Mouse (Mus musculus) erythroid progenitor cell, adult 5-6 weeks (primary cell): ENCODE measurements around the gene Gm20716. TPM values are rescaled to one million over a fixed set of nuclear protein-coding genes. Genes with fewer than 3 reads are reported as not detected.

Source experiments
- ATAC-seq: replicated peaks from 2 replicates; pipeline ENCODE4 v1.8.0; 2016; ENCODE audit warnings: moderate number of reproducible peaks, mild to moderate bottlenecking, moderate TSS enrichment, inconsistent platforms; ENCODE audit not compliant: poor library complexity, low FRiP score, severe bottlenecking
- total RNA-seq, 2 experiments: library from RNA; stranded (forward) in 1 of 2; stranded (reverse) in 1 of 2; fragments of 150-400 nt in 1 of 2; fragments of 186-747, 209-891 nt in 1 of 2; gene quantifications; 2 replicates each; pipeline versions ENCODE4 v1.2.3 to v1.2.4; 2015 to 2017; ENCODE audit warnings: low replicate concordance in 2 of 2

Gene Gm20716
- total RNA-seq (2015; ENCODE audit: low replicate concordance) (9.7 and 14.3 TPM in 2 replicates), total RNA-seq (2017; ENCODE audit: low replicate concordance) (23.0 and 28.4 TPM in 2 replicates)

DNA sequence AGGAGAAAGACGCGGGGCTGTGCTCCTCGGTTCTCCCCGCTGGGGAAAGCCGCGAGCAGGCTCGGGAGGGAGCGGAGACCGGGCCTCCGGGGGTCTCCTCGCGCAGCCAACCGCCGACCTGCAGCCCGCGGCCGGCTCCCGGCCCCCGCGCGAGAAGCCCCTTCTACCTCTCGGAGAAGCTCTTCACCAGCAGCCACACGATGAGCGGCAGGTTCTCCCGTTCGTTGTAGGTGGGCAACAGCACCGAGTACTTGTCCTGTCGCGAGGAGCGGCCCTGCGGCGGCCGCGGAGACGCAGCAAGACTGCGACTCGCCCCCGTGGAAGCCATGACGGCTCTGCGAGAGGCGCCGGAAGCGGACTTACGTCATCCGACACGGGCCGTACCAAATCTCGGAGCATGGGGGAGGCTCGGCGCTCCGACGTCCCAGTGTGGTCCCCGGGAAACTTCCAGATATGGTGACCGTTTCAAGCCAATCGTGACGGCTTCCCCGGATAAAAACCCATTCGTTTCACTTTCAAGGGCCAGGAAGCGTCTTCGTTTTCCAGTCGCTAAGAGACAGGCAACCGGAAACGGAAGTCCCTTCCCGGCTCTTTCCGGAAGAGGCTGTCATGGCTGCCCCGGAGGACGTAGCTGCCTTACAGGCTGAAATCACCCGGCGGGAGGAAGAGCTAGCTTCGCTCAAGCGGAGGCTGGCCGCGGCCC lies at the start of gene Gm20716, which contains the start of the genes Dpm1 and Mocs3:
Gene Gm20716 (minus strand): TSS at position 339 of the 703 bp plus-strand sequence.
Gene Dpm1 (minus strand): TSS at position 566 of the 703 bp plus-strand sequence.
Gene Mocs3 (plus strand): TSS at position 597 of the 703 bp plus-strand sequence.
- ATAC-seq, result peak; percentile 94

GRCm38 (mm10) chr2:168274374-168274935 lies 44.3 kb upstream of the Gm20716 start:
- peak; percentile 36; the same call in 1 of the 2 replicates for ATAC-seq

DNA sequence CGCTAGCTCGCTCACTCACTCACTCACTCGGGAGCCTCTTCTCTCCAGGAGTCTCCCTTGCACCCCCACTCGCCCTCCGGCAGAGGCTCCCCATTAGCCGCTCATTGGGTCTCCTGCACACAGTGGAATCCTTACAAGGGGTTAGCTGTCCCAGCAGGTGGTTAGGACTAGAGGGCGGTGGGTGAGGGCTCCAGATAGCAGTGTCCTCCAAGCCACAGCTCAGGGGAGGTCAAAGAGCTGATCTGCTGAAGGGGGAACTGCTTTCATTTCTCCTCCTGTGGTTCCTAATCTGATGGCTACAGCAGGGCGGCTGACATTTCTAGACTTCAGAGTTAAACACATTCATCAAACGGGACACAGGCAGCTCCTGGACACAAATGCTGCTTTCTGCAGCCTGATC lies 43.2 kb upstream of the Gm20716 start:
- no peak for ATAC-seq

DNA sequence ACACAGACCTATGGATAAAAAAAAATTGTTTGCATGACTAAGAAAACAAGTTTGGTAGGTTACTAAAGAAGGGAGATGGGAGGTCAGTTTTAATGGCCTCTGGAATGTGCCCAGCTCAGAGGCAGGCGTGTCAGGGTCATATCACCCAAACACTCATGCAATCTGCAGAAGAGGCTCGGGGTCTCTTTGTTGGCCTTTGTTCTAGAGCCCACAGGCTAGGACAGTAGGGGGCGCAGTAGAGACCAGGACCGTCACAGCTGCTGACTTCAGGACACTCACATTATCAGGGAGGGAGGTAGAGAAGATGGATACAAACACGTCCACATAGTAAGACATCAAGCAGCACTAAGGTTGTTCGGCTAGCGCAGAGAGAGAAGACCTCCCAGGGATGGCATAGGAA lies 37.9 kb upstream of the Gm20716 start:
- peak; percentile 30 for ATAC-seq

GRCm38 (mm10) chr2:168260900-168261299 lies 30.7 kb upstream of the Gm20716 start:
- no peak for ATAC-seq

DNA sequence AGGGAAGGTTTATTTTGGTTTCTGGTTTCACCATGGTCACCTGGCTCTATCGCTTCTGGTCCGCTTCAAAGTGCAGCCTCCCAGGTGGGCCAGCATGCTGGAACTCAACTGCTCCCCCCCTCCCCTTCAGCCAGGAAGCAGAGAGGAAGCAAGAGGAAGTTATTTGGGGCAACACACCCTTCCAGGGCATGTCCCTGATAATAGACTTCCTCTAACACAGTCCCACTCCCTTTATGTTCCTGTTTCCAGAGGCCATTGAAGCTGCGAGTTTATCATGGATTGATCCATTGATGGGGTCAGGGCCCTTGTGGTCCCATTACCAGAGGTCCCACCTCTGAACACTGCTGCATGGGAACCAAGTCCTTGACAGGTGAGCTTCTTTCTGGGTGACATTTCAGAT lies 30.0 kb upstream of the Gm20716 start:
- ATAC-seq, result no peak

GRCm38 (mm10) chr2:168259046-168259445 lies 28.9 kb upstream of the Gm20716 start:
- ATAC-seq, result no peak

DNA sequence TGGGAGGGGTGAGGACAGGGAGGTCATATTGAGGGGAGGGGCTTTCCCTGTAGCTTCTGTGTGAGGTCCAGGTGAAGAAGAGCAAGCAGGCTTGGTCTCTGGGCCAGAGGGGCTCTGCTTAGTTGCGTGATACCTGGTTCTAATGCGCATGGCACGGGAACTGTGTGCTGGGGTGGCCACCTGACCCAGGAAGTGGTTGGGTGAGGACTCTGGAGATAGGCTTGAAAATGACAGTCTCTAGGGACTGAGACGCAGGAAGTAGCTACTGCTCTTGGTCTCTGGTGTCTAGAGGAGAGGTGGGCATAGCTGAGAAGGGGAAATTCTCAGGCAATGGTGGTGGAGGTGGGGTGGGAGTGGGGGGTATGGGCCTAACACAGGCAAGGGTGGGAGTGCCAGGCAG lies 27.0 kb upstream of the Gm20716 start:
- ATAC-seq, result no peak

DNA sequence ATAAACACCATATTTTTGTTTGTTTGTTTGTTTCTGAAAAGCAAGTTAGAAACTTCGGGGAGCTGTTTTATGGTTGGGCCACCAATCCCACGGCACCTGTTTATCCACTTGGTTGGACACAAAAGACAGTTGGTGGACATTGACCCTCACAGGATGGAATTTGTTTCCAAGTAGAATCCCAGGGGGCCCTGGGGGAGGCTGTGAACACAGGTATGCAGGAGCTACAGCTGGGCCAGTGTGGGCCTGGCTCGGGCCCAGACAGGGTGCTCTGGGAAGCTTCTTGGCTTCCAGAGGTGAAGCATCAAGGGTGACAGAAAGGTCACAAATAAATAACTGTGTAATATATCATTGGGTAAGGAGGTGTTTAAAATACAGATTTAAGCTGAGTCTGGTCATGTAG lies 26.3 kb upstream of the Gm20716 start:
- ATAC-seq, result no peak

DNA sequence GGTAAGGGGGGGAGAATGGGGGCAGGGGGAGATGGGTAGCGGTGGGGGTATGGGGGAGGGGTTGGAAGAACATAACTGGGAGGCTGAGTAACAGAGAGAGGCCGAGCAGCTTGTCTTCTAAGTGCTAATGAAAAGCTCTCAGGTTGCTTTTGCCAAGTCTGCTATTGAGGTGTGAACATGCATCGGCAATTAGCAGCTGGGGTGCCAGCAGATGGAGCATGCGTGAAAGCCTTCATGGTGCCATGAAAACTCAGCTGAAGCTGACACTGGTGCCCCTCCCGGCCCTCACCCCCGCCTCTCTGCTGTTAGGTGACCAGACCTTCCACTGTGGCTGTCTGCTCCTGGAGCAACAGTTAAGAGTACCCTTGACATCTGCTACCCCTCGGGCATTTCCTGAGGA lies 23.7 kb upstream of the Gm20716 start:
- ATAC-seq, result no peak

GRCm38 (mm10) chr2:168252639-168253292 lies 22.6 kb upstream of the Gm20716 start:
- no peak for ATAC-seq

DNA sequence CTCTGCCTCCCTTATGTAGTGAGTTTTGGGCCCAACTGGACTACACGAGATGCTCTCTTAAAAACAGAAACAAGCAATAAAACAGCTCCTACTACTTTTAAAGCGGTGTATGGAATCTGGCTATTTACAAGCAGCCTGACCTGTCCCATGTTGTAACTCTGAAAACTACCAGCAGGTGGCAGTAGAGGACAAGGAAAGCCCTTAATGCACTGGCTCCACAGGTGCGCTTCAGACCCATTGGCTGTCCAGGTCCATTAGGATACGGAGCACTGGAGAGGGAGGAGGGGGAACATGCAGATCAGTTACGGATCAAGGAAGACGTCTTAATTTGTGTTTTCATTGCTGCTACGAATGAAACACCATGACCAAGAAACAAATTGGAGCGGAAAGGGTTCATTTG lies 20.1 kb upstream of the Gm20716 start:
- ATAC-seq, result peak; percentile 76; the same call in 1 of the 2 replicates

- ATAC-seq, result no peak
These were observed 18.7 kb upstream of the Gm20716 start for GRCm38 (mm10) chr2:168248856-168249245.

GRCm38 (mm10) chr2:168248167-168248855 lies 18.1 kb upstream of the Gm20716 start:
- ATAC-seq, result no peak

DNA sequence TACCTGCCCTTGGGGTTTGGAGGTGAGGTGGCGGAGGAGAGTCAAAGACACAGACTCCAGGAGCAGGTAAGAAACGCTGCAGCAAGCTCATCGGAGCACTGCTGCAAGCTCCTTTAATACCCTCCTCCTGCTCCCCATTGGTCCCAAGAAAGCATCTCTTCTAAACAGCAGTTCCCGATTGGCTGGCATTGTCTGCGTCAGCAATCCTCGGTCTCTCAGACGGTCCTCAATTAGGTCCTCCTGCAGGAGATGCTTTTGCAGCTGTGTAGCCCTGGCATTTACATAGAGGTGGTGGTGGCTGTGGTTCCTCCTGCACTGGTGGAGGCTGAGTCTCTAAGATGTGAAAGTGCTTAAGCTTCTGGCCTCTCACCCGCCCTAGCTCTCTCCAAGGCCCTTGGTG lies 15.4 kb upstream of the Gm20716 start:
- no peak for ATAC-seq

DNA sequence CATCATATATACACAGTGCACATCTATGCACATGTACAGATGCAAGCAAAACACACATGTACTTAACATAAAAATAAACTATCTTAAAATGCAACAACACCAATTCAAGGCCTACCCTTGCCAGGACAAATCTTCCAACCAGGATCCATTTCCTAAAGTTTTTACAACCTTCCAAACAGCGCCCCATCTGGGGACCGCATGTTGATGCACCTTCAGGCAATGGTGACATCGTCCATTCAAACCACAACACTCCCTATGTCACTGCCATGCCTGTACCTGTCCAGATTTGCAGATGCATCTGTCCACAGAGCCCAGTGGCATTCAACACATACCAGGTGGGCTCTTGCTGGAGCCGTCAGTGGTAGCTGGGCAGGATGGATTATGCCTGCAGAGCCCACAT lies 13.1 kb upstream of the Gm20716 start:
- ATAC-seq, result 0 out of 2 replicates have a peak, but pooled peaks have one; percentile 34

- ATAC-seq, result no peak
These were observed 12.7 kb upstream of the Gm20716 start for GRCm38 (mm10) chr2:168242841-168243240.

GRCm38 (mm10) chr2:168238335-168238734 lies 8.2 kb upstream of the Gm20716 start:
- peak; percentile 52; the same call in 1 of the 2 replicates for ATAC-seq

DNA sequence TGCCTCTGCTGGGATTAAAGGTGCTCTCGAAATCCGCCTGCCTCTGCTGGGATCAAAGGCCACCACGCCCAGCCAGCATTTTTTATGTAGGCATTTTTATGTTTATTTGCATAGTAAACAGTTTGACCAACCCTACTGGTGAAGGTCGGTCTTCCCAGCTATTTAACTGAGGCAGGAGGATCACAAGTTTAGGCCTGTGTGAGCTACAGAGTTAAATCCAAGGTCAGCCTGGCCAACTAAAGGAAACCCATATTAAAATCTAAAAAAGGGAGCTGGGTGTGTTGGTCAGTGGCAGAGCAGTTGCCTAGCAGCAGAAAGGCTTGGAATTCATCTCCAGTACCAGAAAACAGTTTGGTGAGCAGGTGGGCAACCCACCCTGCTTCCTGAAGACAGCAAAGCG lies 3.1 kb upstream of the Gm20716 start:
- ATAC-seq, result no peak

DNA sequence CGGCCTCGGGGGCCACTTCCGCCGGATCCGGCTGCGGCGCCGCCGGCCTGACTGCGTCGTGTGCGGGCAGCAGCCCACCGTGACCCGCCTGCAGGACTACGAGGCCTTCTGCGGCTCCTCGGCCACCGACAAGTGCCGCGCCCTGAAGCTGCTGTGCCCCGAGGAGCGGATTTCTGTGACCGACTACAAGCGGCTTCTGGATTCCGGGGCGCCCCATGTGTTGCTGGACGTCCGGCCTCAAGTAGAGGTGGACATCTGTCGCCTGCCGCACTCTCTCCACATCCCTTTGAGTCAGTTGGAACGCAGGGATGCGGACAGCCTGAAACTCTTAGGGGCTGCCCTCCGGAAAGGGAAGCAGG lies 1.3 kb upstream of the Gm20716 start:
- ATAC-seq, result no peak
